Mouse (Mus musculus) heart, adult 2 months (tissue): ENCODE data around the gene Cntd1.

Experiments used
- CTCF ChIP-seq: fragments of 200-600 bp; IDR thresholded peaks from 2 replicates; pipeline ENCODE4 v1.8.1; 2022; ENCODE audit warnings: antibody characterized with exemption, mild to moderate bottlenecking, moderate library complexity
- EP300 ChIP-seq: fragments of 200-500 bp; IDR thresholded peaks from 2 replicates; pipeline ENCODE4 v1.6.1; 2011; ENCODE audit warnings: low read depth, low read length, control low read depth; ENCODE audit not compliant: insufficient read depth
- POLR2A ChIP-seq: fragments of 200-500 bp; IDR thresholded peaks from 2 replicates; pipeline ENCODE4 v1.6.1; 2011; ENCODE audit warnings: mild to moderate bottlenecking, low read depth, low read length, control low read depth; ENCODE audit not compliant: insufficient read depth

DNA sequence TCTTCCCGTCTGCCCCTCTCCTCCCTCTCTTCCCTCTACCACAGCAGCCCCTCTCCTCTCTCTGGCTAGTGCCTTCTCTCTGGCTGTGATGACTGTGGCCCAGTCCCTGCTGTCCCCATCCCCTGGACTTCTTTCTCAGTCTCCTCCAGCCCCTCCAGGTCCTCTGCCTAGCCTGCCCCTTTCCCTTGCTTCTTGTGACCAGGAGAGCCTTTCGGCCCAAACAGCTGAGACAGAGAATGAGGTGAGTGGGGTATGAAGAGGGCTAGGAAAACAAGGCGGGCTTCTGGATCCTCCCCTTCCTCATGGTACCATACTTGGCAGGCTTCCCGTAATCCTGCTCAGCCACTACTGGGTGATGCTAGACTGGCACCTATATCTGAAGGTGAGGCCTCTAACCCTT, 3.5 kb upstream of the Cntd1 start:
- TF ChIP-seq CTCF (no peak), POLR2A (no peak), EP300 (no peak)
